Mouse (Mus musculus) lung, adult 2 months (tissue): ENCODE measurements around the gene Asic2.
"Not testable (repeated sequence)": the region's sequence is repeated elsewhere in the genome, so short reads cannot be mapped to it uniquely, and the experiment has no call there.

Experiments
- CTCF ChIP-seq: fragments of 200-500 bp; IDR thresholded peaks from 2 replicates; pipeline ENCODE4 v1.5.1; 2011; ENCODE audit warnings: mild to moderate bottlenecking, low read length, control low read depth; ENCODE audit not compliant: insufficient read depth
- POLR2A ChIP-seq: fragments of 200-500 bp; IDR thresholded peaks from 2 replicates; pipeline ENCODE4 v1.6.1; 2011; ENCODE audit warnings: low read depth, mild to moderate bottlenecking, control low read depth, low read length, borderline replicate concordance; ENCODE audit errors: extremely low read depth

GRCm38 (mm10) chr11:81350498-81350897, 617.8 kb downstream of the Asic2 start:
- TF ChIP-seq CTCF, POLR2A: not testable (repeated sequence)
